Mouse (Mus musculus): ENCODE results near the gene Ankrd13b. TPM values are rescaled to one million over a fixed set of nuclear protein-coding genes. Genes with fewer than 3 reads are reported as not detected.

Gene Ankrd13b
- polyA plus RNA-seq, 1 experiment from 2014 or later = 3.0 TPM

DNA sequence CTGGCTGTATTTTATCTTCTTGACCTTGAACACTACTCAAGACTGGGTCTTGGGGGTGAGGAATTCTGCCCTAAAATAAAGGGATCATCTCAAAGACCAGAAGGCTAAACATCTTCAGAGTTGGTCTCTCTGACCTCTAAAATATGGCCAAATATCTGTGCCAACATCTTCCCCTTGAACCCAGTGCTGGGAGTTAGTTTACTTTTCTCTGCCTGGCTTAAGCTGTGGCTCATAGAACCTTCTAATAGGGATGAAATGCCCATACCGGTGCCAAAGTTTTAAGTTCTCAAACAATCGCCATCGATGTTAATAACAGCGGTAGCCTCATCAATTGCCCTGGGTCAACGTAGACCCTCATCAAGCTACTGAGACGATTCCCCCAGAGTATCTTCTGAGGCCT lies 27.6 kb downstream of the Ankrd13b start:
- ATAC-seq (ENCODE audit: low read depth) = no peak
- Histone ChIP-seq H3K4me1 (replicated peaks; ENCODE audit: control insufficient read depth, insufficient read depth, low read length) (peaks cover 18% of the 10 kb centered on the region), H3K4me2 (ENCODE audit: low read depth, low read length) (peak overlapping the region; percentile 99), H3K27ac (ENCODE audit: low read length) (no peak overlapping the region), H3K9me3 (ENCODE audit: control insufficient read depth, low read length) (no peaks in the 10 kb centered on the region), H3K27me3 (ENCODE audit: control insufficient read depth, insufficient read depth, low read depth, low read length) (peaks cover 31% of the 10 kb centered on the region), H3K36me3 (ENCODE audit: control insufficient read depth, insufficient read depth, low read length) (no peaks in the 10 kb centered on the region), H3K9ac (ENCODE audit: low read length) (peak overlapping the region; percentile 71), H3K4me3 (ENCODE audit: low read length) (peak overlapping the region; percentile 66)
- whole genome bisulfite sequencing = 4% methylated on average over 6 of the region's 6 CpGs

DNA sequence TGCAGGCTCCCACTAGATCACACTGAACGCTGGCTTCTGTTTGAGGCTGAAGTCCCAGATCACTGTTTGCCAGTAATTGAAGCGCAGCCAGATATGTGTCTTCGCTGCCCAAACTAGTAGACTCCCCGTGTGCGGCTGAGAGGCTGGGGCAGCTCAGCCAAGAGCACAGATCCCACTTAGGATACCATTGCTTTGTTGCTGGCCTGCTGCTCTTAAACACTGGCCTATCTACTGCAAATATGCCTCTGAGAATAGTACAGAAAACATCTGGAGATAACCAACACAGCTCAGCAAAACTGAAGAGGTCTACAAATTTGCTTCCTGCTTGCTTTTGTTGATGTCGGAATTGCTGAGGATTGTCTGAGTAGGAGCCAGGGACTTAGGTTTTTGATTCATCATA lies 32.6 kb downstream of the Ankrd13b start:
- Histone ChIP-seq H3K4me1 (replicated peaks; ENCODE audit: control insufficient read depth, insufficient read depth, low read length) (peaks cover 7% of the 10 kb centered on the region), H3K9me3 (ENCODE audit: control insufficient read depth, low read length) (no peaks in the 10 kb centered on the region), H3K4me2 (ENCODE audit: low read depth, low read length) (no peak overlapping the region), H3K36me3 (ENCODE audit: control insufficient read depth, insufficient read depth, low read length) (peaks cover 8% of the 10 kb centered on the region; the same call in 1 of the 2 replicates), H3K27ac (ENCODE audit: low read length) (peak overlapping the region; percentile 75; the same call in 1 of the 2 replicates), H3K27me3 (ENCODE audit: control insufficient read depth, insufficient read depth, low read depth, low read length) (peaks cover 5% of the 10 kb centered on the region; the same call in 1 of the 2 replicates), H3K4me3 (ENCODE audit: low read length) (no peak overlapping the region), H3K9ac (ENCODE audit: low read length) (no peak overlapping the region)
- 31% methylated on average over 6 of the region's 6 CpGs for WGBS
- peak; percentile 92 for ATAC-seq (ENCODE audit: low read depth)

DNA sequence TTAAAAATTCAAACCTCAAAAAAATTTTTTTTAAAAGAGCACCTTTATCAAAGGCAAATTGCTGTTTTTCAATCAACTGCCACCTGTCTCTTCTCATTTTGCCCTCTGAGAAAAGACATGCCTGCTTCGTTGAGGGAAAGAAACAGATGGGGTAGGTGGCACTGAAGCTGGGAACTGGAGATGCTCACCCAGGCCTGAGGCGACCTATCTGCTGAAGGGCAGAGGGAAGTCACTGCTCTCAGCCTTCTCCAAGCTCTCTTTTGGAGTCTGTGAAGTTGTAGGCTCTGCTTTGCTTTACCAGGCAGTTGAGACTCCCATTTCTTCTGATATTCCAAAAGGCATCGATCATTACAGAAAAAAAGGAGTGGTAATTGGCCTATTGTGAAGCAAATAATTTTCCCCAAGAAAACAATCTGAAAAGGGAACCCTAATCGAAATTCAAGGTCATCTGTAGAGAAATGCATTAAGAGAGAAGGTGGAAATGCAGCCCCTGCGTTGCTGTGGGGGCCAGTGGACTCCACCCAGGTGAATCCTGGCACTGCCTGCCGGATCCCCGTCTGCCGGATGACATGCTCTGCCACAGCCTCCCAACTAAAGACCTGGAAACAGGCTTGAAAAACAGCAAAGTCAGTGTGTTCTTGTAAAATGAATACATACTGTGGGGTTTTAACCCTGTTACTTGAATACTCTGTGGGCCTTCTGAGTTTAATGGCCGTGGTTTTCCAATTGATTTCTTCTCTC lies 33.5 kb downstream of the Ankrd13b start:
- ATAC-seq (ENCODE audit: low read depth) = no peak
- Histone ChIP-seq H3K4me3 (ENCODE audit: low read length) (no peak overlapping the region), H3K4me1 (replicated peaks; ENCODE audit: control insufficient read depth, insufficient read depth, low read length) (peaks cover 6% of the 10 kb centered on the region; the same call in 1 of the 2 replicates), H3K4me2 (ENCODE audit: low read depth, low read length) (no peak overlapping the region), H3K36me3 (ENCODE audit: control insufficient read depth, insufficient read depth, low read length) (peaks cover 8% of the 10 kb centered on the region; the same call in 1 of the 2 replicates), H3K27me3 (ENCODE audit: control insufficient read depth, insufficient read depth, low read depth, low read length) (peaks cover 3% of the 10 kb centered on the region; the same call in 1 of the 2 replicates), H3K9me3 (ENCODE audit: control insufficient read depth, low read length) (no peaks in the 10 kb centered on the region), H3K27ac (ENCODE audit: low read length) (0 out of 2 replicates have a peak overlapping the region, but pooled peaks have one; percentile 31), H3K9ac (ENCODE audit: low read length) (no peak overlapping the region)
- 87% methylated on average over 9 of the region's 9 CpGs for WGBS

DNA sequence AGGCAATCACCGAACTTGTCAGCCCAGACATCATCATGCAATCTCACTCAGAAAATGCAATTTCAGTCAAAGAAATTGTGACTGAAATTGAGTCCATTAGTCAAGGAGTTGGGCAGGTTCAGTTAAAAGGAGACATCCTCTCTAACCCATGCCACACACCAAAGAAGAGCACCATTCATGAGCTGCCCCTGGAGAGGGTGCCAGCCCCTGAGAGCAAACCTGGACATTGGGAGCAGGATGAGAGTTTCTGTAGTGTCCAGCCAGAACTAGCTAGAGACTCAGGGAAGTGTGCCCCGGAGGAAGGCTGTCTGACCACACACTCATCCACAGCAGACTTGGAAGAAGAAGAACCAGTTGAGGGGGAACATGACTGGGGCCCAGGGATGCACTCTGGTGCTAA lies 36.1 kb downstream of the Ankrd13b start:
- no peaks in the 10 kb centered on the region for H3K27me3 ChIP-seq (ENCODE audit: control insufficient read depth, insufficient read depth, low read depth, low read length)
- peaks cover 19% of the 10 kb centered on the region for H3K36me3 ChIP-seq (ENCODE audit: control insufficient read depth, insufficient read depth, low read length)
- no peak overlapping the region for H3K4me2 ChIP-seq (ENCODE audit: low read depth, low read length)
- peaks cover 6% of the 10 kb centered on the region; the same call in 1 of the 2 replicates for H3K4me1 ChIP-seq (replicated peaks; ENCODE audit: control insufficient read depth, insufficient read depth, low read length)
- no peaks in the 10 kb centered on the region for H3K9me3 ChIP-seq (ENCODE audit: control insufficient read depth, low read length)
- WGBS = 91% methylated on average over 2 of the region's 2 CpGs
- H3K4me3 ChIP-seq (ENCODE audit: low read length) = no peak overlapping the region
- no peak overlapping the region for H3K27ac ChIP-seq (ENCODE audit: low read length)
- H3K9ac ChIP-seq (ENCODE audit: low read length) = no peak overlapping the region
- no peak for ATAC-seq (ENCODE audit: low read depth)

DNA sequence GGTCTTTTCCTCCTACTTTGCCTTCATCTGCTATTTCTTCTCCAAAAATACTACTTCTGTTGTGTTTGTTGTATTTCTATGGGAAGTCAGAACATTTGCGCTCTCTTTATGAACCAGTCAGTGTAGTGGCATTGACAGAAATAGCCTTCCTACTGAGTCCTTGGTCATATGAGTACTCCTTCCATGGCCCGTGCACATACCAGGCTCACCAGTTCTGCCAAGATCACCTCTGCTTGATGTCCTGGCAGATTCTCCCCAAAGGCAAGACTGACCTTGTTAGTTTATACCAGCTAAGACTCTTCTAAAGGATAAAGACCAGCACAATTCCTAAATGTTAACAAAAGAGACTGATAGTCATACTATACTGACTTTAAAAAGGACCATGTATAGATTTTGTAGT lies 37.8 kb downstream of the Ankrd13b start:
- Histone ChIP-seq H3K27me3 (ENCODE audit: control insufficient read depth, insufficient read depth, low read depth, low read length) (no peaks in the 10 kb centered on the region), H3K9ac (ENCODE audit: low read length) (no peak overlapping the region), H3K4me2 (ENCODE audit: low read depth, low read length) (no peak overlapping the region), H3K27ac (ENCODE audit: low read length) (no peak overlapping the region), H3K36me3 (ENCODE audit: control insufficient read depth, insufficient read depth, low read length) (peaks cover 19% of the 10 kb centered on the region), H3K4me3 (ENCODE audit: low read length) (no peak overlapping the region), H3K4me1 (replicated peaks; ENCODE audit: control insufficient read depth, insufficient read depth, low read length) (0 out of 2 replicates have a peak, but pooled peaks cover 5% of the 10 kb centered on the region), H3K9me3 (ENCODE audit: control insufficient read depth, low read length) (no peaks in the 10 kb centered on the region)
- 96% methylated on average over 2 of the region's 2 CpGs for WGBS
- ATAC-seq (ENCODE audit: low read depth) = no peak

DNA sequence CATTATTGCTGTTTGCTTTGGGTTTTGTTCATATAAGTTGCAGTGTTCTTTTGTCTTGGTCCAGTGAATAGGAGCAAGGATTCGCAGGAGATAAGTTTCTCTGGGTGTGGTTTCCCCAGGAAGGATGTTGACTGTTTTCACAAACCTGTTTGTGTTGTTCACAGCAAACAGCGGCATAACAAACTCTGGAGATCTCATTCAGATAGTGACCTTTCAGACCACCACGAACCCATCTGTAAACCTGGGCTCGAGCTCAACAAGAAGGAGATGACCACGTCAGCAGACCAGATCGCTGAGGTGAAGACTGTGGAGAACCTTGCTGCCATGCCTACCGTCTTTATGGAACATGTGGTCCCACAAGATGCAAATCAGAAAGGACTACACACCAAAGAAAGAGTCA lies 40.3 kb downstream of the Ankrd13b start:
- Histone ChIP-seq H3K27ac (ENCODE audit: low read length) (no peak overlapping the region), H3K4me2 (ENCODE audit: low read depth, low read length) (no peak overlapping the region), H3K4me3 (ENCODE audit: low read length) (no peak overlapping the region), H3K9me3 (ENCODE audit: control insufficient read depth, low read length) (no peaks in the 10 kb centered on the region), H3K4me1 (replicated peaks; ENCODE audit: control insufficient read depth, insufficient read depth, low read length) (peaks cover 8% of the 10 kb centered on the region), H3K27me3 (ENCODE audit: control insufficient read depth, insufficient read depth, low read depth, low read length) (no peaks in the 10 kb centered on the region), H3K36me3 (ENCODE audit: control insufficient read depth, insufficient read depth, low read length) (peaks cover 12% of the 10 kb centered on the region), H3K9ac (ENCODE audit: low read length) (no peak overlapping the region)
- ATAC-seq (ENCODE audit: low read depth) = no peak
- 89% methylated on average over 7 of the region's 7 CpGs for WGBS

DNA sequence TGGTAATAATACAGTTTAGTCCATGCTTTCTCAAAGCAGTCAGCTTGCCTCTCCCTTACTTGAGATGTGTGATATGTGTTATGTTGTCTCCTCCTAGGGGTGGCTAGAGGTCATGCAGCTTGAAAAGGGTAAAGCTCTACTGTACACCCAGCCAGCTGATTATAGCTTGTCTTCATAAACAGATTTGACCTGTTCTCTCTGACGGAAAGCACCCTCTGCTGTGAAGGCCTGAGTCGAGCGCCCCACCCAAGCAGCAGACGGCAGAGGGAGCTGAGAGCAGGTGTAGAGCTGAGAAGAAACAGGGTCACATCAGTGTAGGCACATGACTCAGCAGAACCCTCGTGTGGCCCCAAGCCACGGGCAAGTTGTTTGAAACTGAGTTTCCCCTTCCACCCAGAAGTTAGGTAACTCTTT lies 42.8 kb downstream of the Ankrd13b start:
- H3K4me1 ChIP-seq (replicated peaks; ENCODE audit: control insufficient read depth, insufficient read depth, low read length) = peaks cover 24% of the 10 kb centered on the region
- no peak overlapping the region for H3K9ac ChIP-seq (ENCODE audit: low read length)
- H3K9me3 ChIP-seq (ENCODE audit: control insufficient read depth, low read length) = no peaks in the 10 kb centered on the region
- H3K27me3 ChIP-seq (ENCODE audit: control insufficient read depth, insufficient read depth, low read depth, low read length) = no peaks in the 10 kb centered on the region
- no peak overlapping the region for H3K4me3 ChIP-seq (ENCODE audit: low read length)
- no peak overlapping the region for H3K4me2 ChIP-seq (ENCODE audit: low read depth, low read length)
- H3K36me3 ChIP-seq (ENCODE audit: control insufficient read depth, insufficient read depth, low read length) = peaks cover 11% of the 10 kb centered on the region
- no peak overlapping the region for H3K27ac ChIP-seq (ENCODE audit: low read length)
- ATAC-seq (ENCODE audit: low read depth) = peak; percentile 24; the same call in 1 of the 2 replicates
- WGBS = 36% methylated on average over 6 of the region's 6 CpGs

DNA sequence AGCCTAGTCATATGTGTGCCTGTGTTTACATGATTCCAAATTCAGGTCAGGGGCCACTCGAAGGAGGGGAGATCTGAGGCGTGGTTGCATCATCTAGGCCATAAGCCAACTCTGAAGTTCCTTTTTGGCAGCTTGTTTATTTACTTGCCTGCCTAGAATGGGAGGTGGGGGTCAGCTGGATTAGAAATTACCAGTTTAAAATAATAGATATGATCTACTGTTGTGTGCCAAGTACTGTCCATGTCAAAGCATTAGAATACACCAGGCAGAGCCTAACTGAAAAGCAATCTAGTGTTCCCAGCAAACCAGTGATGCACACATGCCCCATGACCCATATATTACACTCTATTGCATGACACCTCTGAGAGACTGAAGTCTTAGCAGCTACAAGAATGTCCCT lies 44.5 kb downstream of the Ankrd13b start:
- peak; percentile 86 for ATAC-seq (ENCODE audit: low read depth)
- H3K36me3 ChIP-seq (ENCODE audit: control insufficient read depth, insufficient read depth, low read length) = peaks cover 7% of the 10 kb centered on the region

DNA sequence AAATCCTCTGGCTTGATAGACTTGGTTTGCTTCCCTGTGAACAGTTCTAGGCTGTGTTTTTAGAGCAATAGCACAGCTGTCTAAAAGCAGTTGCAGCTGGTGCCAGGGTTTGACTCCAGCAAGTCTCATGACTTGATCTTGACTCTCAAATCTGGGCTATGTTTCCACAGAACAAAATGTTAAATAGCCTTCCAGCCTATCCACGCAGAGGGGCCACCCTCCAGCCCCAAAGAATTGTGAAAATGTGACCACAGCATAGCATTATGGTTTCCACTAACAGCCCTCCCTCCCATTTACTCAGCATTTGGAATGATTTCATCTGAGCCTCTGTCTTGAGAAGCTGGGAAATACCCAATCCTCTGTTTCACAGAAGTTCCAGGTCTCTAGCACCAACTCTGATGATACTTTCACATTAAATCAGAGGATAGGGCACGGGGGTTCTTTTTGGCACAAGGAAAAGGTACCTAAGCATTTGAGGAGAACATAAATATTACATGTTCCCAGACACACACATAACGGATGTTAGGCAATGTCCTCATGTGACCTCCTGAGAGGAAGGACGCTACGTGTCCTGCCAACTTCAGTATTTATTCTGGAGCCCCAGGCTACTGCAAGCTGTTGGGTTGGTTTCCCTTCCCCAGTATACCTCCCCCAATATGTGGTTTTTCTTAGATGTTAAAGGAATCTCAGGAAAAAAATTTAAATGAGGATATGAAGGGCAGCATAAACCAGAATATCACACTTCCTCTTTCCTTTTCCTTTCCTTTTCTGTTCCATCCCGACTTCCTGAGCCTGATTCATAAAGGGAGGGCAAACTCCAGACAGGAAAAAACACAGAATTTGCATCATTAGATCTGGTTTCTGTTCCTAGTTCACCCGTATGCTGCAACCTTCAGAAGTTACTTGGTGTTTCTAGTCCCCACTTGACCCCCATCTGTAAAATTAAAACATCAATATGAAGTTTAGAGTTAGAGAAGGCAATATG lies 47.0 kb downstream of the Ankrd13b start:
- H3K9ac ChIP-seq (ENCODE audit: low read length) = no peak overlapping the region
- peaks cover 28% of the 10 kb centered on the region for H3K4me1 ChIP-seq (replicated peaks; ENCODE audit: control insufficient read depth, insufficient read depth, low read length)
- H3K4me3 ChIP-seq (ENCODE audit: low read length) = no peak overlapping the region
- H3K27ac ChIP-seq (ENCODE audit: low read length) = peak overlapping the region; percentile 80
- peaks cover 8% of the 10 kb centered on the region for H3K36me3 ChIP-seq (ENCODE audit: control insufficient read depth, insufficient read depth, low read length)
- no peak overlapping the region for H3K4me2 ChIP-seq (ENCODE audit: low read depth, low read length)
- no peaks in the 10 kb centered on the region for H3K27me3 ChIP-seq (ENCODE audit: control insufficient read depth, insufficient read depth, low read depth, low read length)
- peak; percentile 80 for ATAC-seq (ENCODE audit: low read depth)
- 44% methylated on average over 7 of the region's 7 CpGs for whole genome bisulfite sequencing
- H3K9me3 ChIP-seq (ENCODE audit: control insufficient read depth, low read length) = no peaks in the 10 kb centered on the region

More for the DNA sequence above, 44.5 kb downstream of the Ankrd13b start:
- H3K4me1 ChIP-seq (replicated peaks; ENCODE audit: control insufficient read depth, insufficient read depth, low read length) = peaks cover 28% of the 10 kb centered on the region
- H3K4me2 ChIP-seq (ENCODE audit: low read depth, low read length) = no peak overlapping the region
- H3K4me3 ChIP-seq (ENCODE audit: low read length) = no peak overlapping the region
- H3K9ac ChIP-seq (ENCODE audit: low read length) = no peak overlapping the region
- no peak overlapping the region for H3K27ac ChIP-seq (ENCODE audit: low read length)
- 36% methylated on average over 2 of the region's 2 CpGs for WGBS
- no peaks in the 10 kb centered on the region for H3K9me3 ChIP-seq (ENCODE audit: control insufficient read depth, low read length)
- H3K27me3 ChIP-seq (ENCODE audit: control insufficient read depth, insufficient read depth, low read depth, low read length) = no peaks in the 10 kb centered on the region
